Mouse (Mus musculus) urinary bladder, postnatal 14 days (tissue): ENCODE measurements around the gene Pate2.

Experiments used
- DNase-seq: peaks from one replicate; pipeline ENCODE4 v3.0.0; 2021; ENCODE audit warnings: low spot score

Gene Pate2

DNA sequence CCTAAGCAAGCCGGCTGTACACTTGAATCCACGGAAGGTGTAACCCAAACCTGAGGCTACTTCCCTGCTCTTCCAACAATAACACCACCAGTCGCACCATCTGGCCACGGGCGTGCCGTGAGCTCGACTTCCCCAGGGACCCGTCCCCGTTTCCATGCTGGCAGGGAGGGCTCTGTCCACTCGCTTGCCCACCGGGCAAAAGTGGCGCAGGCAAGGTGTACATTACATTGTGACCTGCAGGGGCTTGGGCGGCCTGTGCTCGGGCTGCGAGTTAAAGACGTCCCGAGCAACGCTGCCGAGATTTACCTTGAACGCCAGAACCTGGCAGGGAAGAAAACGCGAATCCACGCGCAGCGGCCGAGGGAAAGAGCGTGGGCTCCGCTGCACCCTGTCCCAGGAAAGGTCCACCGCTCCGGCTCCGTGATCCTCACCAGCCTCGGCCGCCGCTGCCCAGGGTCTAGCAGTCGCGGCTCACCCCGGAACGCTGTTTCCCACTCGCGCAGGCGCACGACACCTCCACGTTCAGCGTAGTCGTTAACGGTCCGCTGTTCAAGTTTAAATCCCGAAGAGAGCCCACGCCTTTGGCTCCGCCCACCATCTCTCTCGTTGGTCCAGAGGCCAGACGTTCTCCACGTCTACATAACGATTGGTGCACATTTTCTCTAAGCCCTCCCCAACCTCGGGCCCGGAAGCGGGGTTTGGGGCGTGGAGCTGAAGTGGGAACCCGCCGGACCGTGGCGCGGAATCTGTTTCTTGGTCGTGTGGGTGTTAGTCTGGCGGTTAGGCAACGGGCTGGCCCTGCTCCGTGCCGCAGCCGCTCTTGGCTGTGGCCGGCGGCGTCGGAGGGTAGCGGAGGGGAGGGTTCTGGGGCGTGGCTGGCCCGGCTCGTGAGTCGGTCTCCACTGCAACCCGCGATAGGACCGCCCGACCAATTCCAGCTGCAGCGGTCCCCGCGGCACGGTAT, at the start of gene Pate2, which contains the start of gene Hyls1:
Gene Pate2, plus strand, starts transcription at position 714 of the 964 bp plus-strand sequence.
Gene Hyls1, minus strand, starts transcription at position 828 of the 964 bp plus-strand sequence.
- peak; percentile 95 for DNase-seq

GRCm38 (mm10) chr9:35520631-35521348, 49.3 kb upstream of the Pate2 start:
- DNase-seq = no peak

GRCm38 (mm10) chr9:35522241-35522640, 47.8 kb upstream of the Pate2 start:
- no peak for DNase-seq

GRCm38 (mm10) chr9:35522821-35523515, 47.1 kb upstream of the Pate2 start:
- DNase-seq = no peak

GRCm38 (mm10) chr9:35523541-35523940, 46.5 kb upstream of the Pate2 start:
- peak; percentile 46 for DNase-seq

DNA sequence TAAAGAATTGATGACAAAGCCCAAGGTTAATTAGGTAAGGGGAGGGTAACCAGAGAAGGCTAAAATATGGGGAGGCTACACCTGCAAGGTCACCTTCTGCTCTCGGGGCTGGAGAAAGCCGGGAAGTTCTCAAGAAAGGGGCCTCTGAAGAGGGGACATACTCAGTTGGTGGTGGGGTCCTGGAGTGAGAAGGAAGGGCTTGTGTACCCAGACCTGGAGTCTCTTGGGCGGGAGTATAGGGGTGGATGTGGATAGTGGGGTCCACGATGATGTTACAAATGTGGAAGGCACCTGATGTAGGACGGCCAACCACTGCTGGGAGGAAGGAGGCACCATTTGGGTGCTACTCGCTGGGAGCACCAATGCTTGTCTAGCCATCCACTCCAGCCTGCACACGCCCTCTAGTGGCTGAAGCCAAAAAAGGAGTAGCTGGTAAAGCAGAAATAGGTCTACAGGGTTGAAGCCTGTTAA, 46.1 kb upstream of the Pate2 start:
- peak; percentile 81 for DNase-seq

DNA sequence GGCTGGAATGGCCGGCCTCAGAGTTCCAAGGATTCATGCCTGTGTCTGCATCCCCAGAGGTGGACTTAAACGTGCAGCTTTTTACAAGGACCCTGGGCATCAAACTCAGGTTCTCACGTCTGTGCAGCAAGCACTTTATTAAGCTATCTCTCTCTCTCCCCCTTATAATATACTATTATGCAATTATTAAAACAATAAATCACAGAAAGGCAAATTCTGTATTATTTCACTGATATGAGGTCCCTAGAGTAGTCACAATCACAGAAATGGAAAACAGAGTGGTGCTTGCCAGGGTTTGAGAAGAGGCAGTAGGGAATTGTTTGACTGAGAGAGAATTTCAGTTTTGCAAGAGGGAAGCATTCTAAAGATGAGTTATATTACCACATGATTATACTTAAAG, 40.9 kb upstream of the Pate2 start:
- no peak for DNase-seq

DNA sequence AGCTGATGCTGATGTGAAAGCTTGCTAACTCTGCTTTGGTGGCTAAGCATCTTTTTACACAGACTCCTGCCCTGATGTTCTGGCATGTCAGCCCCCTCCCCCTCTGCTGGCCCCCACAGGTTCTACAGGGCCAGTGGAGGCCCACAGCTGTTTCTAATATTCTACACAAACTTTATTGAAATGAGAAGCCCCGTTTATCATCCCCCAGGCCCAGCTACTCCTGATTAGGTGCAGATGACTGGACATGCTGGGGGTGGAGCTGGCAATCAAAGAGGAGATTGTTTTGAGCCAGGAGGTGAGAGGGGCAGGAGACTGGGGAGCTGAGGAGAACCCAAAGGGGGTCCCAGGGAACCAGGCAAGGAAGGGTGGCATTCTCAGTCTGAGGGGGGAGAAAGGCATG, 40.3 kb upstream of the Pate2 start:
- DNase-seq = no peak

DNA sequence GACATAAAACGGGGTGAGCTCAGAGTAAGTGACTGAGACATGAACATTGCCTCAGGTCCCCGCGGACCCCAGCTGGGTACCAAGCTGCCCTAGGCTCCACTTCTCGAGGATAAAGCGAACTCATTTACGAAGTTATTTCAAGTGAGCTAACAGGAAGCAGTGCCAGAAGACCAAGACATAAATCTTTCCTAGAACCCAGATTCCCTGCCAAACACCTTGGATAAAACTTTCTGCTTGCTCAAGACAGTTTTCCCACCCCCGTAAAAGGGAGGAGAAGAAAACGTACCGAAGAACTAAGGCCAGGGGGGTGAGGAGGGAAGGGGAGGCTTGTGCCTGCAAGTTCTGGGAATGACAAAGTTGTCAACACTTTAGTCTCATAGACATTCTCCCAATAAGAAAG, 36.8 kb upstream of the Pate2 start:
- DNase-seq = no peak

GRCm38 (mm10) chr9:35535110-35535509, 35.0 kb upstream of the Pate2 start:
- peak; percentile 44 for DNase-seq

- DNase-seq = no peak
Measured at GRCm38 (mm10) chr9:35535876-35536275, 34.2 kb upstream of the Pate2 start.

GRCm38 (mm10) chr9:35539001-35539750, 30.9 kb upstream of the Pate2 start:
- DNase-seq = no peak

DNA sequence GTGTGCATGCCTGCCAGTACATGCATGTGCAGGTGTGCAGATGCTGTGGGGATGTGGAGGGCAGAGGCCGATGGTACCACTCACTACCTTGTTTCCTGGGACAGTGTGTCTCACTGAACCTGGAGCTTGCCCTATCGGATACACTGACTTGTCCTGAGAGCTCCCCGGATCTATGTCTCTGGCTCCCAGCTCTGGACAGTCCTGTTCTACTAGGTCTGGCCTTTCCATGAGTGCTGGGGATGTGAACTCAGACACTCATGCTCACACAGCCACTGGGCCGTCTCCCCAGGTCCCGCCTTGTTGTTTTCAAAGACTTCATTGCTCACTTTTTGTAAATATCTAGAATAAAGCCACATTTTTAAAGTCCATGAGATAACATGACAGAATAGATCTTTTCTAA, 29.1 kb upstream of the Pate2 start:
- DNase-seq = peak; percentile 14

GRCm38 (mm10) chr9:35541488-35541887, 28.6 kb upstream of the Pate2 start:
- DNase-seq = peak; percentile 87

DNA sequence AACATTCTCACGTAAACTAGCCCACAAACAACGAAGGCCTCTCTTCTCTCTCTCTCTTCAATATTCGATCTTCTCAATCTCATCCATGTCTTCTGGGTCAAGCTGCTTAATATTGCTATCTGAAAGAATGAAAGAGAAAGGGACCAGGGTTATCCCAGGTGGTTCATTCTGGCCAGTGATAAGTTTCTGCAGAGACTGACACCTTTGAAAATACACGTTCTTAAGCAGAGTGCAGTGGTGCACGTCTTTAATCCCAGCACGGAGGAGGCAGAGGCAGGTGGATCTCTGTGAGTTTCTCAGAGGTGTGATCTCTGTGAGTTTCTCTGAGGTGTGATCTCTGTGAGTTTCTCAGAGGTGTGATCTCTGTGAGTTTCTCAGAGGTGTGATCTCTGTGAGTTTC, 28.1 kb upstream of the Pate2 start:
- no peak for DNase-seq

GRCm38 (mm10) chr9:35543099-35543860, 26.8 kb upstream of the Pate2 start:
- DNase-seq = no peak

DNA sequence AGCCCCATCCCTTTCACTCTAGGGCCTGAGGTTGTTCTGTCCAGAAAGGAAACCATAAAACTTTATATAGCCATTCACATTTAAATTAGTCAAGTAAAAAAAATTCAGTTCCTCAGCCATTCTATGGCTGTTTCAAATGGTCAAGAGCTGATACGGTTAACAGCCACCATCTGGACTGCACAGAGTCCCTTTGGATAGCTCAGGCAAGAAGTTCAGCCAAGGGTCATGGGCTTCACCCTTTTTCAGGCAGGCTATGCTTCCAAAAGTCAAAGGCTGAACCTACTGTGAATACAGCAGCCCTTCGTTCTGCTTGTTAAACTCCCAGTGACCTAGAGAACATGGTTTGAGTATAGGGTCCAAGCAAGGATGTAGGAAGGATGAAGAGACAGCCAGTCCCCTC, 25.4 kb upstream of the Pate2 start:
- no peak for DNase-seq

DNA sequence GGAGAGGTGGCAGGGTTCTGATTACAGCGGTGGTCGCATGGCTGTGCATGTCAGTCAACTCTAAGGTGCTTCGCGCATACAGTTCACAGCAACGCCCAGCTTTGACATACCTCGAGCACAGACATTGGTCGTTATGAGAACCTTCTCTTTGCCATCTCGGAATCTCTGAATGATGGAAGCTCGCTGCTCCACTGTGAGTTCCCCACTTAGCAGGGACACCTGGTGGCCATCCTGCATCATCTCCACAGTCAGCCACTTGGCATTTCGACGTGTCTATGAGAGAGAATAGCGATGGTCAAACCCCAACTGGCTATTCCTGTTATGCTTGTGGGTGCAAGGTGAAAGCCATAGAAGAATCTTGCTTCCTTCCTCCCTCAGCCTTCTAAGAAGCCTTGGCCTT, 24.4 kb upstream of the Pate2 start:
- DNase-seq = no peak

GRCm38 (mm10) chr9:35546745-35547144, 23.3 kb upstream of the Pate2 start:
- no peak for DNase-seq

DNA sequence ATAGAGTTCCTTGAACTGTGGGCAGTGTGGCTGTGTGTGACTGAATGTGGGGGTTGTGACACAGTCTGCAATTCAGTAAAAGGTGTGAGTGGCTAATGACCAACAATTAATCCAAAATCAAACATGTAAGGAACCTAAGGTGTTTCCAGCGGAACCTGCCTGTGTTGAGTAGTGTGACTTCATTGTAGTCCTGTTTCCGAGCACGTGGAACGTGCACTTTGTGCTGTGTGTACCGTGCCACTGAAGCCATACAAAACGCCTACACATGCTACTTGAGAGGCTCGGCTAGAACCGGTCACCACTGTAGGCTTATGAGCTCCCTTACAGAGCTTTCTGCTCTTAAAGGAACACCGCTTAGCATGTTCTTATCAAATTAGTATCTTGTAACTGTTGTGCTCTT, 21.6 kb upstream of the Pate2 start:
- no peak for DNase-seq
